Mouse (Mus musculus): ENCODE results near the gene Cct8.
"Not testable (repeated sequence)": the region's sequence is repeated elsewhere in the genome, so short reads cannot be mapped to it uniquely, and the experiment has no call there.

Gene Cct8

DNA sequence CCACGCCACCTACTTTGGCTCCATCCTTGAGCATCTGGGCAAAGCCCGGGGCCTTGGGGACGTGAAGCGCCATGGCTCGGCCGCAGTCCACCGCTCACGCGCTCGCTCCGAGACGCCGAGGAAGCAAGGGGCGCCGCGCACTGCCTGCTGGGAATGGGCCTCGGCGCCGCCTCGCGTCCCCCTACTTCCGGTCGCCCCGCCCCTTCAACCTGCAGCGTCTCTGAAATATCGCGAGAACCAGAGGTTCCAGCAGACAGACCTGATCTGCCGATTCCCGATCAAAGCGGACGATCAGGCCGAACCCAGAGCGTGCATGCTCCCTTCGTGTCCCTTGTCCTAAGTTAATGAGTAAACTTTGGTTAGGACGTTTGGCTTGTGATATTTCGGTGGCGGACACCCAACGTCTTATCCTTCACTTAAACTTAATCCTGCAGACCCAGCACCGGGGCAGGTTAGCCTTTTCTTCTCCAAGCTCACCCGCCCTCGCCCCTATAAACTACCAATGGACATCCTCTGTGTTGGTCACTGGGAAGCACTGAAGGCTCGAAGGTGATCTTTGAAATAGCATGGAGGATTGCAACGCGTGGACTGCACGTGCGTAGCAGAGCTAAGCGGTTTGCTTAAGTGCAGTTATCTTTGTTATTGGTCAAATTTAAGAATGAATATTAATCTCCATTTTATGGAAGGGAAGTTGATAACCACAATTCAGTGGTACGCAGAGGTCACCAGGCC, at the start of gene Cct8:
Gene Cct8 (minus strand): TSS at position 158 of the 732 bp plus-strand sequence.
- DNase-seq (ENCODE audit: extremely low spot score): peak; percentile 97

DNA sequence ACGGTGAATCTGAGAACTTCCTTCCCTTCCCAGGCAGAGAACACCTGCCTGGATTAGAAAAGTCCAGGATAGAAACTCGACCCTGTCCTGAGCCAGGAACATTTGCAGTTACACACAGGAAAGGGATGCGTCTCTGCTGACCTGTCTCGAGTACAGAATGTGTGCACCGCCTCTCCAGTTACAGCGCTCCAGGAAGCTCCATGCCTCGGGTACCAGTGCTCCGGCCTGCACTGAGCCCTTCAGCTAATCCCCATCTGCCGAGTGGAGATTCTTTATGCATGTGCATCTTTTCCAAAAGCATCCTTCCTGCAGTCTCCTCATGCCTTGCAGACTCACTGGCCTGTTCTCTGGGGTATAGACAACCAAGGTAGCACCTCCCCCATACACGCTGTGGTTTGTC, 33.1 kb upstream of the Cct8 start:
- no peak for DNase-seq (ENCODE audit: extremely low spot score)

GRCm38 (mm10) chr16:87527553-87528249, 32.0 kb upstream of the Cct8 start:
- DNase-seq (ENCODE audit: extremely low spot score): no peak

- no peak for DNase-seq (ENCODE audit: extremely low spot score)
Measured at GRCm38 (mm10) chr16:87524228-87524627, 28.6 kb upstream of the Cct8 start.

GRCm38 (mm10) chr16:87512331-87512730, 16.7 kb upstream of the Cct8 start:
- no peak for DNase-seq (ENCODE audit: extremely low spot score)

- DNase-seq (ENCODE audit: extremely low spot score): no peak
Measured at GRCm38 (mm10) chr16:87511706-87512105, 16.0 kb upstream of the Cct8 start.

DNA sequence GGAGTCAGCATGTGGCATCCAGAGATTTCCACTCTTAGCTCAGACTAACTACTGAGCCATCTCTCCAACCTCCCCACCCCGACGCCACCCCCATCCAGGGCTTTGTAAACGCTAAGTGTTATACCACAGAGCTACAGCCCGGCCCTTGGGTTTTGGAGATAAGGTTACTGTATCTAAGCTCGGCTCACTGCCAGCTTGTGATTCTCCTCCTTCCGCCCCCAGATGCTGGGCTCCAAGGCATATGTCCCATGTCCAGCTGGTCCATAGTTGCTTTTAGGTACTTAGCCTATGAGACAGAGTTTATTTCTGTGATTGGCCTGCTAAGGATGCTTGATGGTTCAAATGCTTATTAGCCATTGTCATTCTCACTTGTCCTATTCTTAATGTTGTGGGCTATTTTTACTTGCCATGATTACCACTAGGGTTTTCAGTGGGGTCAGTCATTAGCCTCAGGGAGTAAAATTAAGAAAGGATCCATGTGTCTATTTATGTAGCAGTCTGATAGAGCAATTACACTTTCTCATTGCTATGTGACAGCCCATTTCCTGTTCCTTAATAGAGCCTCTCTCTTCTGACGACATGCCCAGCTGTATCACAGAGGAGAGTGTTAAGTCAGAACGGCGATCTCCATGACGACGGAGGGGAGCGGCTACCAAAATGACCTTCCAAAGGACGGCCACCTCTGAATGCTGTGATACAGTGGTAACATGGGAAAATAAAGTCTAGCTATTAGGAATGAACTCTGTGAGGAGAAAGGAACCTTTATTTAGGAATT, 5.8 kb upstream of the Cct8 start:
- no peak for DNase-seq (ENCODE audit: extremely low spot score)

GRCm38 (mm10) chr16:87499556-87499955, 3.9 kb upstream of the Cct8 start:
- DNase-seq (ENCODE audit: extremely low spot score): no peak

- DNase-seq (ENCODE audit: extremely low spot score): no peak
Measured at GRCm38 (mm10) chr16:87497171-87497570, 1.5 kb upstream of the Cct8 start.

DNA sequence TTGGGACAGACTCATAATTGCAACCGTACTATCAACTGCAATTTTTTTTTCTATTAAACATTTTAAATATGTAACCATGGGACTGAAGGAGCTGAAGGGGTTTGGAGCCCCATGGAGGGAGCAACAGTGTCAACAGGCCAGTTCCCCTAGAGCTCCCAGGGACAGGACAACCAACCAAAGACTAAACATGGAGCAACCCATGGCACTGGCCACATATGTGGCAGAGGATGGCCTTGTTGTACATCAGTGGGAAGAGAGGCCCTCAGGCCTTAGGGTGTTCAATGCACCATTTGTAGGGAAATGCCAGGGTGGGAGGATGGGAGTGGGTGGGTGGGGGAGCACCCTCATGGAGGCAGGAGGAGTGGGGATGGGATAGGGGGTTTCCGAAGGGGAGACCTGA, 1.1 kb upstream of the Cct8 start:
- DNase-seq (ENCODE audit: extremely low spot score): no peak

DNA sequence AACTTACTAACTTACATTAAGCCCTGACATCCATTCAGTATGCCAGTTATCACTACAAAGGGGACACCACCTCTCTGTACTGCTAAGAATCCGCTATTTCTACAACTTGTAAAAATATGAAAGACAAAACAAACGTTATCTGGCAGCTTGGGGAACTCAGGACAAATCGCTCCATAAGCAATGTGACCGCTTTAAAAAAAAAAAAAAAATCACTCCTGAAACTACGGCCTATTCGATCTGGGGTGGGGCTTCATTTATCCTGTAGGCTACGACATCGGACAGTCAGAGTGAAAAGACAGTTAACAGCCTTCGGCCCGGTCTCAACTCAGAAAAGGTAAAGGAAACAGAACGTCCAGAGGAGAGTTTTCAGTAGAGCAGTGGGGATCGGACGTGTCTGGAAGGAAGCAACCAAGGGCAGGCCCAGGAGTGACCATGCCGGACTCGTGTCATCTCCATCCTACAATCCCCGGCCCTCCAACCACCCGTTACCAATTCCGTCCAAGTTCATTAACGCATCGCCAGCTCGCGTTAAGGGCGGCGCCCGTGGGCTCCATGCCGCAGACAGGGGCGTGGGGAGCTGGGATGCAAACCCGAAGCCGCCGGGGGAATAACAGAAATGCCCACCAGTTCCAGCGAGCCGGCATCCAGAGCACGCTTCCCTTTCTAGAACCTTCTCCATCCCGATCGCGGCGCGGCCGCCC, 568 bp downstream of the Cct8 start:
- no peak for DNase-seq (ENCODE audit: extremely low spot score)

GRCm38 (mm10) chr16:87492191-87492792, 3.4 kb downstream of the Cct8 start:
- not testable (repeated sequence) for DNase-seq (ENCODE audit: extremely low spot score)

GRCm38 (mm10) chr16:87488605-87489004, 7.1 kb downstream of the Cct8 start:
- no peak for DNase-seq (ENCODE audit: extremely low spot score)

DNA sequence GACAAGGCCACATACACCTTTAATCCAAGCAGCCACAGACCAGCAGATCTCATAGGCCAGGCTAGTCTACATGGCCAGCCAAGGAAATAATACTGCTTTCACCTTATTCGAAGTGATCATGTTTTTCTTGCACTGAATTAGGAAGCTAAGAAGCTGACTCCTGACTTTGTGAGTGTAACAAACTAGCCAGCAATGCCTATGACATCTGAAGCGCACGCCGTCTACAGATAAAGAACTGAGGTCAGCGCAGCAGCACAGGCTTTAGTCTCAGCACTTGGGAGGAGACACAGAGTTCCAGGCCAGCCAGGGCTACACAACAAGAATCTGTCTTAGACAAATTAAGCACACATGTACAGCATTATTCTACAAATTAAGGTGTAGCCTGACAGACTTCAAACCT, 8.9 kb downstream of the Cct8 start:
- no peak for DNase-seq (ENCODE audit: extremely low spot score)

DNA sequence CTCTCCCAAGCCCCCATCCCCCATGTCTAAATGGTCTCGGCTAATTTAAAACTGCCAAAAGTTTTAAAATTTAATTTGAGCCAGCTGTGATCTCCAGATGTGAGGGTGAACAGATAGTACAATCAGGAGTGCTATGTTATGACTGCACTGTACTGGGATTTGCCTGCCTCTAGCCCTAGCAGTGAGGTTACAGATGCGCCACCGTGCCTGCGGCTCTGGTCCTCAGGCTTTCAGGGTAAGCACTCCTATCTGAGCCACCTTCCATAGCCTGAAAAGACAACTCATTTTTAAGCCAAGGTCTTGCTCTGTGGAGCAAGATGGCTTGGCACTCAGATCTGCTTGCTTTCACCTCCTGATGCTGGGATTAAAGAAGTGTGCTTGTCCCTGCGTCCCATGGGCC, 11.3 kb downstream of the Cct8 start:
- DNase-seq (ENCODE audit: extremely low spot score): no peak

DNA sequence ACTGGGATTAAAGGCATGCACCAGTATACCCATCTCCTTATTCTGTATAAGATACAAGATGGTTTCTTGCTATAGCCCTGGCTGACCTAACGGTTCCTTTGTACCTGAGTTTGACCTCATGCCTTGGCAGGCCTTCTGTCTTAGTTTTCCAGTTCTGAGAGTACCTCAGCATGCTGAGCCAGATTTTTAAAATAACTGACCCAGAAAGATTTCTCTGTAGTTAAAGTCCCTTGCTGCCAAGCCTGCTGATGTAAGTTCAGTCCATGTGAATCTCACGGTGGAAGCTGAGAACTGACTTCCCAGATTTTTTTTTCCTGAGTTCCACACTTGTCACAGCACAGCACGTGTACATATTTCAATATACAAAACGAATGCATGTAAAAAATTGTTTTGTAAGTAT, 25.1 kb downstream of the Cct8 start:
- no peak for DNase-seq (ENCODE audit: extremely low spot score)

GRCm38 (mm10) chr16:87458752-87459151, 36.9 kb downstream of the Cct8 start:
- DNase-seq (ENCODE audit: extremely low spot score): no peak

- DNase-seq (ENCODE audit: extremely low spot score): no peak
Measured at GRCm38 (mm10) chr16:87455180-87455611, 40.5 kb downstream of the Cct8 start.

DNA sequence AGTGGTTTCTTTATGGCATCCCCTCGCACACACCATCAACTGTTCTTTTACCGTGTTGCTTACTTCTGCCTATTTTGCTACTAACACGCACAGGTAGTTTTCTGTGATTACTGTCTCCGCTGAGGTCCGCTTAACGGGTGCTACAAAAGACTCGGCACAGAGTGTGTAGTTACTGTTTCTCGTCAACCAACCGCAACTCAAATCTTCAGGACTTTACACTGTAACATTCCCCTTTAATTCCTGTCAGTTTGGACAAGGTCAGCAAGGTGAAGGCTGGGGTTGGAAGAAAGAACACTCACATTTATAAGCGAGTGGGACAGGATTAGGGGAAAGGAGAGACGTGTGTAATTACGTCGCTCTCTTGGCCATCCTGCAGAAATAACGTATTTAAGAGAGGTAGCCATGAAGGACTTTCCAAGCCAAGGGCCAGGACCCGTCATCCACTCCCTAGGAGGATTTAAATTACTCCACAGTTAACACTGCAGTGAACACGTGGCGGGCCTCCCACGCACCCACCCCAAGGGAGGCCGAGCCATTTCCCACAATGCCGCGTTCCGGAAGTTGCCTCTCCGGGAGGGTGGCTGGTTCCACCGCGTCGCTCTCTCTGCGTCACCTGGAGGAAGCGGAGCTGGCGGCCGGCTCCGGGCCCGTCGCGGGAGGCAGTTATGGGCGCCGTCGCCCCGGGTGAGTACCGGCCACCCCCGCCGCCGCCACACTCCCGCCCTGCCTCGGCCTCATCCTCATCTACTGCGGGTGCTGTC, 41.1 kb downstream of the Cct8 start, which contains the start of gene Usp16:
Gene Usp16 (plus strand): TSS at position 285 of the 761 bp plus-strand sequence.
- DNase-seq (ENCODE audit: extremely low spot score): peak; percentile 88

- DNase-seq (ENCODE audit: extremely low spot score): no peak
Measured at GRCm38 (mm10) chr16:87453226-87453625, 42.4 kb downstream of the Cct8 start.

DNA sequence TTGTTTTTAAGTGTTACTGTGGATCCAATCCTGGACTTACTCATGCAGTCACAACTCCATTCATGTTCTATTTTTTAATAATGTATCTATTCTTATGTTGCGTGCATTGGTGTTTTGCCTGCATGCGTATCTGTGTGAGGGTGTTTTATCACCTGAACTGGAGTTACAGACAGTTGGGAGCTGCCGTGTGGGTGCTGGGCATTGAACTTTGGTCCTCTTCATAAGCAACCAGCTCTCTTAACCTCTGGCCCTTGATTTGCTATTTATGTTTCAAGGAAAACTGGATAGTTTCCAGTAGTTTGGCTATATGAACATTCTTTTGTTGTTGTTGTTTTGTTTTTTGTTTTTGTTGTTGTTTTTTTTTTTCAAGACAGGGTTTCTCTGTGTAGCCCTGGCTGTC, 50.1 kb downstream of the Cct8 start:
- no peak for DNase-seq (ENCODE audit: extremely low spot score)
